Mouse (Mus musculus) stomach, postnatal 0 days (tissue): ENCODE data around the gene Arl5a.

Experiments used
- CTCF ChIP-seq: IDR thresholded peaks from 2 replicates; pipeline ENCODE4 v1.5.1; 2016; ENCODE audit warnings: antibody characterized with exemption, low read depth, mild to moderate bottlenecking, moderate library complexity
- EP300 ChIP-seq: optimal IDR thresholded peaks from 2 replicates; pipeline ENCODE3; 2016; ENCODE audit warnings: antibody characterized with exemption

DNA sequence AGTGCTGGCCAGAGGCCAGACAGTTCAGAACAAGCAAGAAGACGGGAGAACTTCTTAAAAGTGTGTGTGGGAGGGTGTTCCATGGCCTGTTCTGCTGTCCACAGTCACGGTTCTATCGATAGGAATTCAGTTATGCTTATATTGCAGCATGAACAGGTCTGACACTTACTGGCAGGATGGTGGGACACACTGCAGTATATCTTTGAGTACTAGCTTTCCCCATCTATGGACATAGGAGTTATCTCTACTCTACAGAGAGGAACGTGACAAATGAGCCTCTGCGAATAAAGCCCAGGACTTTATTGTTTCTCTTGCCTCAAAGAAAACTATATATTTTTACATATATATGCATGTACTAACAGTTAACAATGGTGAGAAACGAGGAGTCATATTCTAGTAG is 42.9 kb upstream of the Arl5a start:
- TF ChIP-seq CTCF (no peak), EP300 (no peak)
